Mouse (Mus musculus) macrophage (primary cell): Measurements from ENCODE around the gene Pdzd2. TPM values are rescaled to one million over a fixed set of nuclear protein-coding genes. Genes with fewer than 3 reads are reported as not detected.
A peak's percentile ranks its signal among the peaks of the same experiment; 100 is the strongest.
"Not testable (repeated sequence)": the region's sequence is repeated elsewhere in the genome, so short reads cannot be mapped to it uniquely, and the experiment has no call there.

Experiments
- H3K27ac ChIP-seq: fragments of 350-480 bp; formaldehyde crosslinking; 2 replicates; pipeline ENCODE4 v1.9.0; 2021
- H3K36me3 ChIP-seq: fragments of 350-480 bp; formaldehyde crosslinking; 2 replicates; pipeline ENCODE4 v1.9.0; 2021; ENCODE audit errors: inconsistent target
- H3K4me3 ChIP-seq: fragments of 350-480 bp; formaldehyde crosslinking; 2 replicates; pipeline ENCODE4 v1.9.0; 2021; ENCODE audit errors: inconsistent target
- H3K79me2 ChIP-seq: fragments of 350-480 bp; formaldehyde crosslinking; 2 replicates; pipeline ENCODE4 v1.9.0; 2021; ENCODE audit errors: inconsistent target
- WGBS: methylation state at CpG from one replicate; pipeline ENCODE4 v1.1.7; 2026; ENCODE audit warnings: inconsistent platforms; ENCODE audit not compliant: missing documents; 5-methylcytosine and 5-hydroxymethylcytosine counted together
- polyA plus RNA-seq: library from polyadenylated mRNA; stranded (reverse); fragments of 250-400 nt; gene quantifications from 3 replicates; pipeline ENCODE4 v1.2.4, GENCODE M21; 2018; ENCODE audit warnings: inconsistent platforms

The Pdzd2 gene
- polyA plus RNA-seq, 1 experiment from 2014 or later: not detected

- H3K4me3 ChIP-seq: peak overlapping the region; percentile 30
- H3K27ac ChIP-seq: no peak overlapping the region
- no peaks in the 10 kb centered on the region for H3K79me2 ChIP-seq
- H3K36me3 ChIP-seq: no peaks in the 10 kb centered on the region
- 9% methylated on average over 19 of the region's 19 CpGs for WGBS
These were observed 363.9 kb downstream of the Pdzd2 start for GRCm38 (mm10) chr15:12375641-12376311.

DNA sequence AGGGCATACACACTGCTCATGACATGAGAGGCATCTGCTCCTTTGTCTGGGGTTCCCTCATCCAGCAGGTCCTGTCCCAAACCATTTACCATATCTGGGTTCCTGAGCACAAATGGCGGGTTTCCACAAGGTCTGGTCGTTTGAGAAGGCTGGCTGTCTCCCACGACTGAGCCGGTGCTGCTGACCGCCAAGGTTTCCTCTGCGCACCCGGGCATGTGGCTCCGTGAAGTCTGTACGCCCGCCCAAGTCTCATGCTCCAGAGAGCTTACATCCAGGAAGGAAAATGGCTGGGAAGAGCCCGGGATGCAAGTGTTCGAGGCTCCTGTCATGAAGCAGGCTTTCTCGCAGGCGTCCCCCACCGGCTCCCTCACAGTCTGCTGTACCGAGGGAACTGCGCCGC is 364.8 kb downstream of the Pdzd2 start:
- WGBS: 80% methylated on average over 18 of the region's 18 CpGs
- Histone ChIP-seq H3K79me2 (no peaks in the 10 kb centered on the region), H3K36me3 (no peaks in the 10 kb centered on the region), H3K27ac (no peak overlapping the region), H3K4me3 (no peak overlapping the region)

- H3K4me3 ChIP-seq: no peak overlapping the region
- no peak overlapping the region for H3K27ac ChIP-seq
- WGBS: 92% methylated on average over 6 of the region's 6 CpGs
- H3K79me2 ChIP-seq: no peaks in the 10 kb centered on the region
- H3K36me3 ChIP-seq: no peaks in the 10 kb centered on the region
These were observed 365.8 kb downstream of the Pdzd2 start for GRCm38 (mm10) chr15:12373918-12374317.

GRCm38 (mm10) chr15:12373496-12373895 is 366.2 kb downstream of the Pdzd2 start:
- Histone ChIP-seq H3K36me3 (no peaks in the 10 kb centered on the region), H3K27ac (no peak overlapping the region), H3K79me2 (no peaks in the 10 kb centered on the region), H3K4me3 (no peak overlapping the region)
- WGBS: 70% methylated on average over 14 of the region's 14 CpGs

DNA sequence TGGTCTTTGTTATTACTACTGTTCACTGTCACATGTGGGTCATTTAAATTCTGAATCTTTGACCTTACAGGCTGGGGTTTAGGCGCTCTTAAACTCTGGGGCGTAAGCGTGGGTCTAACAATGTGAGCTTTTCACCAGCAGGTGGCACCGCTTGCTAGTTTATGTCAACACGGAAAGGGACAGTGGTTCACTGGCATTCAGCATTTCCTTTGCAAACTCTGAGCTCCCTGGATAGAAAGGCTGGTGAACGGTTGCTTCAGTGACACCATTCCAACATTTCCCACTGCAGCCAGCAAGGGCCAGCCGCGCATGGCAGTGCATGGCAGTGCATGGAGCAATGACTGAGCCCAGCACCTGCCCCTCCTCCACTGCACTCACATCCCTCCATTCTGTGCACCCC is 368.5 kb downstream of the Pdzd2 start:
- WGBS: 10% methylated on average over 8 of the region's 8 CpGs
- no peak overlapping the region for H3K4me3 ChIP-seq
- no peaks in the 10 kb centered on the region for H3K36me3 ChIP-seq
- no peaks in the 10 kb centered on the region for H3K79me2 ChIP-seq
- H3K27ac ChIP-seq: no peak overlapping the region

GRCm38 (mm10) chr15:12370096-12370495 is 369.6 kb downstream of the Pdzd2 start:
- no peak overlapping the region for H3K27ac ChIP-seq
- no peak overlapping the region for H3K4me3 ChIP-seq
- H3K36me3 ChIP-seq: no peaks in the 10 kb centered on the region
- WGBS: 90% methylated on average over 3 of the region's 3 CpGs
- no peaks in the 10 kb centered on the region for H3K79me2 ChIP-seq

DNA sequence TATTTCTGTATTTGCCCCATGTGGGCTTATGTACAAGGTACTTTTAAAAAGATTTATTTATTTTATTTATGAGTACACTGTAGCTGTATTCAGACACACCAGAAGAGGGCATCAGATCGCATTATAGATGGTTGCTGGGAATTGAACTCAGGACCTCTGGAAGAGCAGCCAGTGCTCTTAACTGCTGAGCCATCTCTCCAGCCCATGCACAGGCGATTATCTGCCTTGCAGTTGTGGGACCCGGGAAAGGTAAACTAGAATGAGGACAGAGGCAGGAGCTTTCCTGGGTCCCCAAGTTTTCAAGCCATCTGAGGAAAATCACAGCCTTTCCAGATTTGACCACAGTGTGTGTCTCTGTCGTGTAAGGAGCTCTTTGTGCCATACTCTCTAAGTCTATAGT is 370.9 kb downstream of the Pdzd2 start:
- Histone ChIP-seq H3K4me3 (no peak overlapping the region), H3K27ac (no peak overlapping the region), H3K36me3 (no peaks in the 10 kb centered on the region), H3K79me2 (no peaks in the 10 kb centered on the region)
- WGBS: 90% methylated on average over 4 of the region's 4 CpGs

GRCm38 (mm10) chr15:12368357-12368756 is 371.4 kb downstream of the Pdzd2 start:
- no peaks in the 10 kb centered on the region for H3K36me3 ChIP-seq
- H3K79me2 ChIP-seq: no peaks in the 10 kb centered on the region
- 96% methylated on average over 11 of the region's 11 CpGs for WGBS
- no peak overlapping the region for H3K27ac ChIP-seq
- H3K4me3 ChIP-seq: no peak overlapping the region

DNA sequence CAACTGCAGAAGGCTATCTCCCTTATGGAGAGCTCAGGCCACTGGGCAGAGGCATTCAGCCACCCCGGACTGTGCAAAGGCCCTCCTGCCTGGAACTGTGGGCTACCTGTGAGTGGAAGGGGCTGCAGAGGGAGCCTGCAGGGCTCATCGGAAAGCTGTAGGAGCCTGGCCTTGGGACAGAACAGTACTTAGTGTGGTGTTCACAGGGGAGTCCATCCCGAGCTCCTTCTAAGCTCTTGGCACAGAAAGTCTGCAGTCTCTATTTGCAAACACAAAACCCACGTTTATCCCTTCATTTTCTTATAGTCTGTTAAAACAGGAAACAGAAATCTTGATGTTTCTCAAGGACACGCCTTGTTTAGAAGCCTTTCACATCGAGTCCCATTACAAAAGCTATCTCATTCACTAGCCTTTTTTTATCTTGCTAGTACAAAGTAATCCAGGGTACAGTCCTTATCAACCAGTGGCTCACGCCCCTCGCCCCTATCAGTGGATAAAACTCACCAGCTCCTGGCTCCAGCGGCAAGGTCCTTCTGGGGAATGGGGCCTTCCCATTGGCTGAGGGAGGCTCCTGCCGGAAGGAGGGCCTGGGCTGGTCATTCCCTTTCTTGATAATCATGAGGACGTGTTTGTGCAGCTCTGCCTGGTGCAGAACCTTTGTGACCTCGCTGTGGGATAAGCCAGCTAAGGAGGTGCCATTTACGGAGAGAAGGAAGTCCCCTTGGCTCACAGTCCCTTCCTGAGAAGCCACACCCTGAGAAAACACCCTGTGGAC is 372.2 kb downstream of the Pdzd2 start:
- Histone ChIP-seq H3K27ac (no peak overlapping the region), H3K4me3 (no peak overlapping the region), H3K36me3 (no peaks in the 10 kb centered on the region), H3K79me2 (no peaks in the 10 kb centered on the region)
- WGBS: 73% methylated on average over 13 of the region's 13 CpGs

DNA sequence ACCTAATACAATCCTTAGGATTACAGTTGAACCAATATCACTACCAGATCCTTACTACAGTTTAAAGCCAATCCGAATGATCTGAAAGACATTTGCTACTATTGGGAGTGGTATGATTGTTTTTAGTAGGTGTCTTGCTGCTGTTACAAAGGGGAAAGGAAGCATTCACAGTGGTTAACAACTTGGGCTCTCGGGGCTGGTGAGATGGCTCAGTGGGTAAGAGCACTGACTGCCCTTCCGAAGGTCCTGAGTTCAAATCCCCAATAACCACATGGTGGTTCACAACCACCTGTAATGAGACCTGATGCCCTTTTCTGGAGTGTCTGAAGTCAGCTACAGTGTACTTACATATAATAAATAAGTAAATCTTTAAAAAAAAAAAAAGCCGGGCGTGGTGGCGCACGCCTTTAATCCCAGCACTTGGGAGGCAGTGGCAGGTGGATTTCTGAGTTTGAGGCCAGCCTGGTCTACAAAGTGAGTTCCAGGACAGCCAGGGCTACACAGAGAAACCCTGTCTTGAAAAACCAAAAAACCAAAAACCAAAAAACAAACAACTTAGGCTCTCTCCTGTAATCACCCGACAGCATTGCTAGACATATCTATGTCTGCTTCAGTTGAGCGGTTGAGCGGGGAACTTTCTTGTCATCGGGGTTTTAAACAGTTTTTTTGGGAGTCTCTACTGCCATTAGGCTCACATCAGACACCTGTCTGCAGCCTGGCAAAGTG is 373.0 kb downstream of the Pdzd2 start:
- H3K79me2 ChIP-seq, H3K4me3 ChIP-seq, H3K36me3 ChIP-seq, H3K27ac ChIP-seq: not testable (repeated sequence)
- 87% methylated on average over 11 of the region's 11 CpGs for WGBS

GRCm38 (mm10) chr15:12366072-12366469 is 373.7 kb downstream of the Pdzd2 start:
- no peak overlapping the region for H3K27ac ChIP-seq

GRCm38 (mm10) chr15:12365416-12366071 is 374.2 kb downstream of the Pdzd2 start:
- Histone ChIP-seq H3K4me3 (no peak overlapping the region), H3K36me3 (no peaks in the 10 kb centered on the region), H3K27ac (no peak overlapping the region), H3K79me2 (no peaks in the 10 kb centered on the region)
- 95% methylated on average over 15 of the region's 15 CpGs for WGBS

More at GRCm38 (mm10) chr15:12366072-12366469, 373.7 kb downstream of the Pdzd2 start:
- Histone ChIP-seq H3K4me3 (no peak overlapping the region), H3K36me3 (no peaks in the 10 kb centered on the region), H3K79me2 (no peaks in the 10 kb centered on the region)
- 70% methylated on average over 3 of the region's 3 CpGs for WGBS

GRCm38 (mm10) chr15:12364096-12364495 is 375.6 kb downstream of the Pdzd2 start:
- Histone ChIP-seq H3K27ac (no peak overlapping the region), H3K36me3 (no peaks in the 10 kb centered on the region), H3K79me2 (no peaks in the 10 kb centered on the region), H3K4me3 (no peak overlapping the region)
- 89% methylated on average over 4 of the region's 4 CpGs for WGBS

DNA sequence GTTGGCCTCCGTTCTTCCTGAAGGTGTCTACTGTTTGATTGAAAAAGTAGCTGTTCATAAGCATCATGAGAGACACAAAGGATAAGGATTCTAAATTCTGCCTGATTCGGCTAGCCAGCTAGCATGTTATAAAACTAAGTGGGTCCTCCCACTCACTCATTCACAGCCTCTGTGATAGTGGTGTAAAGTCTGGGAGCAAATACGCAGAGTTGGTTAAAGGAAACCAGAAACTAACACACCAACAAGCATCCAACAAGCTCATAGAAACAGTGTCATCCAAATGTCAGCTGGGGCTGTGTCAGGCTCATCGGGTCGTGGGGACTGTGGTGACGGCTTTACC is 377.1 kb downstream of the Pdzd2 start:
- Histone ChIP-seq H3K36me3 (no peaks in the 10 kb centered on the region), H3K4me3 (no peak overlapping the region), H3K27ac (no peak overlapping the region), H3K79me2 (no peaks in the 10 kb centered on the region)
- WGBS: 96% methylated on average over 5 of the region's 6 CpGs
